Mouse (Mus musculus) embryonic facial prominence, embryonic 10.5 days (tissue): ENCODE results near the gene Mtmr1. TPM values are rescaled to one million over a fixed set of nuclear protein-coding genes. Genes with fewer than 3 reads are reported as not detected.

ENCODE experiments used
- DNase-seq: peaks from one replicate; pipeline ENCODE4 v3.0.0-alpha.2; 2017; ENCODE audit warnings: low spot score
- H3K27ac ChIP-seq: fragments of 300-500 bp; sonication (generic); replicated peaks from 2 replicates; pipeline ENCODE4 v1.5.1; 2016; ENCODE audit warnings: mild to moderate bottlenecking
- H3K27me3 ChIP-seq: fragments of 300-500 bp; sonication (generic); replicated peaks from 2 replicates; pipeline ENCODE4 v1.6.1; 2016; ENCODE audit warnings: low read depth, mild to moderate bottlenecking; ENCODE audit not compliant: poor library complexity, severe bottlenecking
- H3K36me3 ChIP-seq: fragments of 300-500 bp; sonication (generic); replicated peaks from 2 replicates; pipeline ENCODE4 v1.6.1; 2016; ENCODE audit warnings: mild to moderate bottlenecking, moderate library complexity
- H3K4me1 ChIP-seq: fragments of 300-500 bp; sonication (generic); 2 replicates; pipeline ENCODE4 v1.6.1; 2016
- H3K4me3 ChIP-seq: fragments of 300-500 bp; sonication (generic); 2 replicates; pipeline ENCODE4 v1.5.1; 2016; ENCODE audit warnings: mild to moderate bottlenecking, moderate library complexity
- H3K9me3 ChIP-seq: fragments of 300-500 bp; sonication (generic); 2 replicates; pipeline ENCODE4 v1.6.1; 2016; ENCODE audit warnings: mild to moderate bottlenecking
- WGBS: fragments of 180-500 bp; shearing (Covaris S2); methylation state at CpG from one replicate; pipeline ENCODE4 v1.1.7; 2016; 5-methylcytosine and 5-hydroxymethylcytosine counted together
- polyA plus RNA-seq: library from polyadenylated mRNA; unstranded; fragments of >200 nt; fragmentation: Nextera tagmentation; extraction: Ambion mirVana; gene quantifications from 2 replicates; pipeline ENCODE4 v1.2.1, GENCODE M21; 2016

The Mtmr1 gene
- polyA plus RNA-seq, 1 experiment from 2014 or later: 5.7 TPM

DNA sequence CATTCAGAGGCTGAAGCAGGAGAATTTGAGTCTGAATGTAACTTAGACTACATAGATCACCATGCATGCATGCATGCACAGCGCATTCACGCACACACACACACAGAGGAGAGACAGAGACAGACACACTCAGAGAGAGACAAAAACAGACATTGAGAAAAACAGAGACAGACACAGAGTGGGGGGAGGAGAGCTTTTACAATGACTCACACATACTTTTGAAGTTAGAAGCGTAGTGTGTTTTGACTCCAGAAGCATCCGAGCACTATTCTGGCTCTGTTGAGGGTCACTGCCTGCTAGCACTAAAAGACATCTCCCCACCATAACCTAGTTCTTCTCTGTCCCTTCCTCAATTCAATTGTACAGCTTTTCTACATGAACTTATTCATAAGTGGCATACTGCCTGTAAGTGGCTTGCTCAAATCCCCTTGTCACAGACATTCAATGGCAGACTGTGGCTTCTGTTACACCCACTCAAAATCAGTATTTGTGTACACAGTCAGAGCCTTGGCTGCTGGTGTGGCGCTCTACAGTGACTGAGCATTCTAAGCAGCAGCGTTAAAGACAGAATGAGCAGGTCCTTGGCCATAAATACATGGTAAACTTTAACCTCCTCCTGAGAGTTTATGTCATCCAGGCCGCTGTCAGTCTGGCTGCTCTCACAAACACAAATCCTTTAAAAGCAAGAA is 99.7 kb downstream of the Mtmr1 start:
- Histone ChIP-seq H3K4me3 (no peak overlapping the region), H3K27ac (no peak overlapping the region), H3K9me3 (no peaks in the 10 kb centered on the region), H3K36me3 (no peaks in the 10 kb centered on the region), H3K27me3 (no peaks in the 10 kb centered on the region), H3K4me1 (no peaks in the 10 kb centered on the region)
- 86% methylated on average over 7 of the region's 7 CpGs for WGBS
- DNase-seq: no peak

DNA sequence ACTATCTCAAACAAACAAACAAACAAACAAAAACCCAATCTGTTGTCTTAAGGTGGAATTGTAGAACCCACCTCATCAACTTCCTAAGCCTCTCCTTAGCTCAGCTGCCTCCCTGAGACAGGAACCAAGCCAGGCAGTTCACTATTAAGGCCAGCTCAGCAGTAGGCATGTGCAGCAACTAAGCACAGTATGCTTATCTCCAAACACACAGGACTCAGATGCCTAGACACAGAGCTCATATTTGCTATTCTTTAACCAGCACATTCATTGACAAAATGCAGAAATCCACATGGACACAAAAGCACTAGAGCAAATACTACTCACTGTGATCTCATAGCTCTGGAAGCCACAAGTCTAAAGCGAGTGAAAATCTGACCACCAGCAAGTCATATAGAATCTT is 100.9 kb downstream of the Mtmr1 start:
- Histone ChIP-seq H3K36me3 (no peaks in the 10 kb centered on the region), H3K27ac (no peak overlapping the region), H3K4me1 (no peaks in the 10 kb centered on the region), H3K4me3 (no peak overlapping the region), H3K9me3 (no peaks in the 10 kb centered on the region), H3K27me3 (no peaks in the 10 kb centered on the region)
- WGBS: 93% methylated on average over 1 of the region's 1 CpGs
- no peak for DNase-seq

DNA sequence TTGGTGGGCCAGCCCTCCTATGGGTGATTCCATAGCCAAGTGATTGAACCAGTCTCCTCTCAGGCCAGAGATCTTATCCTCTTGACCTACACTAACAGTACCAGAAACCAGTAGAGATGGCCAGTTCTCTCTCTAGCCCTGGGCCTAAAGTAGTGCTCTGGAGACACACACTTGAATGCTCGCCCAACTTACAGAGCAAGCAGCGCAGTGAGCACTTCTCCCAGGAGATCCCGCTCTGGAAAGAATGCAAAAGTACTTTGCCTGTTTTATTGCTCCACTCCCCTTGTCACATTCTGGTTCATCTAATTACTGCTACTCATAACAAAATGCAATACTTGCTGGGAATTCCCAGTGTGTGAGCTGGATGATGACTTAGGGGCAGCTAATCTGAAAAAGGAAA is 102.9 kb downstream of the Mtmr1 start:
- H3K36me3 ChIP-seq: no peaks in the 10 kb centered on the region

More for the DNA sequence above, 102.9 kb downstream of the Mtmr1 start:
- no peaks in the 10 kb centered on the region for H3K4me1 ChIP-seq
- no peak overlapping the region for H3K4me3 ChIP-seq
- H3K9me3 ChIP-seq: no peaks in the 10 kb centered on the region
- H3K27ac ChIP-seq: no peak overlapping the region
- 91% methylated on average over 3 of the region's 3 CpGs for WGBS
- H3K27me3 ChIP-seq: no peaks in the 10 kb centered on the region
- no peak for DNase-seq

Other genes with a start within 250 kb of the Mtmr1 start
- 2.3 and 2.7 TPM in 2 replicates for gene Mtm1, start 154.0 kb upstream of the Mtmr1 start, polyA plus RNA-seq
- 18.9 and 19.3 TPM in 2 replicates for gene Cd99l2, start 128.1 kb downstream of the Mtmr1 start, polyA plus RNA-seq
- 686 and 718 TPM in 2 replicates for gene Hmgb3, start 191.2 kb downstream of the Mtmr1 start, polyA plus RNA-seq